Mouse (Mus musculus): ENCODE data around the gene Srd5a1. TPM values are rescaled to one million over a fixed set of nuclear protein-coding genes. Genes with fewer than 3 reads are reported as not detected.

Srd5a1 gene
- polyA plus RNA-seq, 1 experiment from 2014 or later, result 28.0 TPM

DNA sequence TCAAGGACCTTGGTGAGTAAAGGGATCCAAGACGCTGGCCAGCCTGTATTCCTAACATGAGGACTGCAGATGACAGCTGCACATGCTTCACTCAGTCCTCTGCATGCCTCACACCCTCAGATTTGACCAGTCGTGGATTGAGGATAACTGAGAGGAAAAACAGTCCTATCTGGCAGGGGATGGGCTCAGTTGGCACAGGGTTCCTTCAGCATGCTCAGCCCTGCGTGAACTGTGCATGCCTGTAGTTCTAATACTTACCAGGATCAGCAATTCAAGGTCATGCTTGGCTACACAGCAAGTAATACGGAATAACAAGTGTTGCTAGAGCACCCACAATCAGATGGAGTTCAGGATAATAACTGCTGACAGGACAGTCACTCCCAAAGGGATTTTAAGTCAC lies 20.4 kb upstream of the Srd5a1 start:
- Histone ChIP-seq H3K36me3 (ENCODE audit: control insufficient read depth, insufficient read depth, low read length) (peaks cover 35% of the 10 kb centered on the region), H3K4me1 (ENCODE audit: control insufficient read depth, insufficient read depth, low read length) (no peaks in the 10 kb centered on the region), H3K27me3 (ENCODE audit: control insufficient read depth, insufficient read depth, low read length) (no peaks in the 10 kb centered on the region), H3K27ac (ENCODE audit: low read length) (no peak overlapping the region), H3K4me2 (ENCODE audit: low read depth, low read length) (no peak overlapping the region), H3K9me3 (replicated peaks; ENCODE audit: control insufficient read depth, low read length) (no peaks in the 10 kb centered on the region), H3K9ac (ENCODE audit: low read length) (no peak overlapping the region), H3K4me3 (replicated peaks; ENCODE audit: low read length) (no peak overlapping the region)
- ATAC-seq (ENCODE audit: insufficient read depth, low FRiP score), result no peak
- 84% methylated on average over 4 of the region's 4 CpGs for WGBS

DNA sequence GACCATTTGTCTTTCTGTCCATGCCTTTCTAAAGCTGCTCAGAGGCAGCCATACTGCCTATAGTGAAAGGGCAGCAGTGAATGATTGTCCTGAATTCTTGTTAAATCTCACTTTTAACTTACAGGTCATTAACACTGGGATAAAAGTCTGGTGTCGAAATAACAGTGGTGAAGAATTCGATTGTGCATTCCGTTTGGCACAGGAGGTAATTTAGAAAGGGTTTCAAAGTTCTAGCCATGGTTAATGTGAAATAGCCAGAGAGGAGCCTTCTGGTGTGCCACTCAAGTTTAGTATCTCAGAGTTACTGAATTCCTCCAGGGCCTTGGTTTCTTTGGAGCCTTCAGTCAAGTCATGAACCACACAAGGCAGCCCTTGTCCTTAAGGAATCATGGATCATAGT lies 19.9 kb upstream of the Srd5a1 start:
- no peaks in the 10 kb centered on the region for H3K4me1 ChIP-seq (ENCODE audit: control insufficient read depth, insufficient read depth, low read length)
- ATAC-seq (ENCODE audit: insufficient read depth, low FRiP score), result no peak
- no peak overlapping the region for H3K27ac ChIP-seq (ENCODE audit: low read length)
- no peaks in the 10 kb centered on the region for H3K9me3 ChIP-seq (replicated peaks; ENCODE audit: control insufficient read depth, low read length)
- H3K27me3 ChIP-seq (ENCODE audit: control insufficient read depth, insufficient read depth, low read length), result no peaks in the 10 kb centered on the region
- 91% methylated on average over 3 of the region's 3 CpGs for WGBS
- peaks cover 38% of the 10 kb centered on the region for H3K36me3 ChIP-seq (ENCODE audit: control insufficient read depth, insufficient read depth, low read length)
- H3K9ac ChIP-seq (ENCODE audit: low read length), result no peak overlapping the region
- H3K4me2 ChIP-seq (ENCODE audit: low read depth, low read length), result no peak overlapping the region
- H3K4me3 ChIP-seq (replicated peaks; ENCODE audit: low read length), result no peak overlapping the region

DNA sequence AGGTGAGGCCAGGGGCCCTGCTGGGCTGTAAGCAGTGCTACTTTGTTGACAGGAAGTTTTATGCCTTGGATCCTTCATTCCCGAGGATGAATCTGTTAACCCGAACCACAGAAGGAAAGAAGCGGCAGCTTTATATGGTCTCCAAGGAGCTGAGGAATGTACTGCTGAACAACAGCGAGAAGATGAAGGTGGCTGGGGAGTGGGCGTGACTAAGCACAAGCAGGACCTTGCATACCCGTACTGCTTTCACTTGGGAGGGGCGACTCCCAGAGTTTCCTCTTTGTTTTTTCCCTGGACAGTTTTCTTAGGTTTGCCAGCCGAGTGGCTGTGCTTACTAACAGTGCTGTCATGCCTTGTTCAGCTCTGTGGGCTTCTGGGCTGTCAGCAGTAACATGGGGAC lies 19.3 kb upstream of the Srd5a1 start:
- Histone ChIP-seq H3K9me3 (replicated peaks; ENCODE audit: control insufficient read depth, low read length) (no peaks in the 10 kb centered on the region), H3K27ac (ENCODE audit: low read length) (no peak overlapping the region), H3K4me1 (ENCODE audit: control insufficient read depth, insufficient read depth, low read length) (no peaks in the 10 kb centered on the region), H3K4me3 (replicated peaks; ENCODE audit: low read length) (no peak overlapping the region), H3K9ac (ENCODE audit: low read length) (no peak overlapping the region), H3K36me3 (ENCODE audit: control insufficient read depth, insufficient read depth, low read length) (peaks cover 37% of the 10 kb centered on the region), H3K27me3 (ENCODE audit: control insufficient read depth, insufficient read depth, low read length) (no peaks in the 10 kb centered on the region), H3K4me2 (ENCODE audit: low read depth, low read length) (no peak overlapping the region)
- WGBS, result 68% methylated on average over 8 of the region's 8 CpGs
- ATAC-seq (ENCODE audit: insufficient read depth, low FRiP score), result no peak

DNA sequence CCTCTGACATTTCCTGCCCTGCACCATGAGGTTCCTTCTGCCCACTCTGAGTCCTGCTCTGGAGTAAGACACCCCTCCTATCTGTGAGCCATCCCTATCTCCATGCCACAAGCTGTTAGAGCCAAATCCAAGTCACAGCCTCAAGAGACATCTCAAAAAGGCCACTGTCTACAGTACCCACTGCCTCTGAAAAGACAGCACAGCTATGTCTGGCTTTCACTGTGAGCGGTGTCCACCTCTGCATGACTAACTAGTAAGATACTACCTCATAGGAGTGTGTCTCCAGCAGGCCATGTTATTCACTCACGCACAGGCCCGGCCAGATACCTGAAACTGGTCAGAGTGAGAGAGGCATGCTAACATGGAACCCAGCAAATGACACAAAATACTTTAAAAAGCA lies 16.7 kb upstream of the Srd5a1 start:
- Histone ChIP-seq H3K27me3 (ENCODE audit: control insufficient read depth, insufficient read depth, low read length) (no peaks in the 10 kb centered on the region), H3K4me1 (ENCODE audit: control insufficient read depth, insufficient read depth, low read length) (no peaks in the 10 kb centered on the region), H3K4me2 (ENCODE audit: low read depth, low read length) (no peak overlapping the region), H3K9me3 (replicated peaks; ENCODE audit: control insufficient read depth, low read length) (no peaks in the 10 kb centered on the region), H3K36me3 (ENCODE audit: control insufficient read depth, insufficient read depth, low read length) (peaks cover 31% of the 10 kb centered on the region), H3K27ac (ENCODE audit: low read length) (no peak overlapping the region), H3K9ac (ENCODE audit: low read length) (no peak overlapping the region), H3K4me3 (replicated peaks; ENCODE audit: low read length) (no peak overlapping the region)
- no peak for ATAC-seq (ENCODE audit: insufficient read depth, low FRiP score)
- 97% methylated on average over 3 of the region's 3 CpGs for WGBS

DNA sequence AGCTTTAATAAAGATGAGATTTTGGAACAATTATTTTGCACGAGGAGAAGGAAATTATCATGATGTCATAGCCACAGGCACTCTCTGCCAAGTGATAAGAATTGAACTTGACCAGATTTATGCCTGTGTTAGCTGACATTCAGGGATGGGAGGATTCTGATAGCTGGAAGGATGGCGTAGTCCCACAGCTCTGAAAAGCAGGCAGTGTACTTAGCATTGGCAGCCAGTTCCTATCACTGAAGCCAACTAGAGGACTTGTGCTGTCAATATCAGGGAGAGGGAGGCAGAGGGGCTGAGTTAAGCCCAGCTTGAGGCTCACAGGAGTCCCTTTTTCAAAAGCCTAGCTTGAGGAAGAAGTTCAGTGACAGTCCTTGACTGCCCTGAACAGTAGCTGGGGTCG lies 13.3 kb upstream of the Srd5a1 start:
- Histone ChIP-seq H3K27ac (ENCODE audit: low read length) (no peak overlapping the region), H3K36me3 (ENCODE audit: control insufficient read depth, insufficient read depth, low read length) (peaks cover 18% of the 10 kb centered on the region), H3K4me2 (ENCODE audit: low read depth, low read length) (no peak overlapping the region), H3K4me1 (ENCODE audit: control insufficient read depth, insufficient read depth, low read length) (no peaks in the 10 kb centered on the region), H3K27me3 (ENCODE audit: control insufficient read depth, insufficient read depth, low read length) (no peaks in the 10 kb centered on the region), H3K4me3 (replicated peaks; ENCODE audit: low read length) (no peak overlapping the region), H3K9ac (ENCODE audit: low read length) (no peak overlapping the region), H3K9me3 (replicated peaks; ENCODE audit: control insufficient read depth, low read length) (no peaks in the 10 kb centered on the region)
- WGBS, result 89% methylated on average over 3 of the region's 3 CpGs
- no peak for ATAC-seq (ENCODE audit: insufficient read depth, low FRiP score)

DNA sequence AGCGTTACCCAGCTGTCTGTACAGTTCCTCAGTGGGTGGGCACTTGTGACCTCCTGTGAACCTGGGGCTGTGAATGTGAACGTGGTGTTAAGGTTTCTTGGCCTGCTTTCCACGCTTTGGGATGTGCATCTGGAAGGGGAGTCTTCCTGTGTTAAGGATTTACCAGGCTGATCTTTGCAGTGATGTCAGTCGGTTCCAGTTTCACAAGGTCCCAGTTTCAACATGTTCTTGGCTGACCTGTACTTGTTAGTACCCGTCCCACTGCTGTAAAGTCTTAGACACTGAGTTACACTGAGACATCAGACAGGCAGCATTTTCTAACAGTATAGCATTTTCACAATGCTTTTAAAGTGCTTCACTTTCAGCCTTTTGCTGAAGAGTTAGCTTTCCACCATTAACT lies 12.6 kb upstream of the Srd5a1 start:
- no peaks in the 10 kb centered on the region for H3K27me3 ChIP-seq (ENCODE audit: control insufficient read depth, insufficient read depth, low read length)
- no peaks in the 10 kb centered on the region for H3K4me1 ChIP-seq (ENCODE audit: control insufficient read depth, insufficient read depth, low read length)
- no peak overlapping the region for H3K9ac ChIP-seq (ENCODE audit: low read length)
- H3K4me3 ChIP-seq (replicated peaks; ENCODE audit: low read length), result no peak overlapping the region
- H3K27ac ChIP-seq (ENCODE audit: low read length), result no peak overlapping the region
- H3K4me2 ChIP-seq (ENCODE audit: low read depth, low read length), result no peak overlapping the region
- H3K9me3 ChIP-seq (replicated peaks; ENCODE audit: control insufficient read depth, low read length), result no peaks in the 10 kb centered on the region
- ATAC-seq (ENCODE audit: insufficient read depth, low FRiP score), result no peak
- H3K36me3 ChIP-seq (ENCODE audit: control insufficient read depth, insufficient read depth, low read length), result peaks cover 20% of the 10 kb centered on the region
- WGBS, result 73% methylated on average over 5 of the region's 5 CpGs

DNA sequence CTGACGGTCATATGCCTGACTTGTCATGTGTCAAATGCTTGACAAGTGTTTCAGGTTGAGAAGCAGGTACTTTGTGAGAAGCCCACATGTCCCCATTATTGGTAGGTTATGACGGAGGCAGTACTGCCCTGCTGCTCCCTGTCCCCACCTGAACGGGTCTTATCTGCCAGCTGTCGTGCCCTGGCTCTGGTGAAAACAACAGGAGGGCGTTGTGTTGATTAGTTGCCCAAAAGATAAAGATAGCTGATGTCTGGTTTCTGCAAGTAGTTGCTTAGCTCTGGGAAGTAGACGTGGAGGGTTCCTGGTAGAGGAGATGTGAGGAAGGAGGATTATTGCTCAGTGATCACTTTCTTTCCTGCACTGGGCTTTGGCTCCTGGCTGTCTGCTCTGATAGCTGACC lies 5.5 kb upstream of the Srd5a1 start:
- Histone ChIP-seq H3K27me3 (ENCODE audit: control insufficient read depth, insufficient read depth, low read length) (no peaks in the 10 kb centered on the region), H3K27ac (ENCODE audit: low read length) (no peak overlapping the region), H3K4me3 (replicated peaks; ENCODE audit: low read length) (no peak overlapping the region), H3K36me3 (ENCODE audit: control insufficient read depth, insufficient read depth, low read length) (peaks cover 27% of the 10 kb centered on the region), H3K9me3 (replicated peaks; ENCODE audit: control insufficient read depth, low read length) (no peaks in the 10 kb centered on the region), H3K4me2 (ENCODE audit: low read depth, low read length) (no peak overlapping the region), H3K4me1 (ENCODE audit: control insufficient read depth, insufficient read depth, low read length) (peaks cover 10% of the 10 kb centered on the region), H3K9ac (ENCODE audit: low read length) (no peak overlapping the region)
- WGBS, result 80% methylated on average over 6 of the region's 6 CpGs
- no peak for ATAC-seq (ENCODE audit: insufficient read depth, low FRiP score)

DNA sequence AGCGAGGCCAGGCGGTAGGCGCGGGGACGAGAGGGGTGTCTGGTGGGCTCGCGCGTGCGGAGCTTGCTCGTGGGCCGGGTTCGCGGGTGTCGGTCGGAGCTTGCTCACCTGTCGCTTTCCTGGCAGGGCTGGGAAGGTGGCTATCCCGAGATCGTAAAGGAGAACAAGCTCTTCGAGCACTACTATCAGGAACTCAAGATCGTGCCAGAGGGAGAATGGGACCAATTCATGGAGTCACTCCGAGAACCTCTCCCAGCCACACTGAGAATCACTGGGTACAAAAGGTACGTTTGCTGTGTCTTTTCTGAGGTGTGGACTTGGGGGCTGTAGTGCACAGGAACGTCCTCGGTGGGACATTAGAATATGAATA lies 918 bp upstream of the Srd5a1 start:
- ATAC-seq (ENCODE audit: insufficient read depth, low FRiP score), result no peak
- peak overlapping the region; percentile 69 for H3K4me2 ChIP-seq (ENCODE audit: low read depth, low read length)
- H3K36me3 ChIP-seq (ENCODE audit: control insufficient read depth, insufficient read depth, low read length), result 0 out of 2 replicates have a peak, but pooled peaks cover 9% of the 10 kb centered on the region
- under 1% methylated on average over 24 of the region's 24 CpGs for WGBS
- H3K4me1 ChIP-seq (ENCODE audit: control insufficient read depth, insufficient read depth, low read length), result peaks cover 10% of the 10 kb centered on the region
- H3K9me3 ChIP-seq (replicated peaks; ENCODE audit: control insufficient read depth, low read length), result no peaks in the 10 kb centered on the region
- H3K27ac ChIP-seq (ENCODE audit: low read length), result peak overlapping the region; percentile 52; the same call in 1 of the 2 replicates
- peak overlapping the region; percentile 94 for H3K9ac ChIP-seq (ENCODE audit: low read length)
- H3K4me3 ChIP-seq (replicated peaks; ENCODE audit: low read length), result peak overlapping the region; percentile 97
- H3K27me3 ChIP-seq (ENCODE audit: control insufficient read depth, insufficient read depth, low read length), result no peaks in the 10 kb centered on the region

DNA sequence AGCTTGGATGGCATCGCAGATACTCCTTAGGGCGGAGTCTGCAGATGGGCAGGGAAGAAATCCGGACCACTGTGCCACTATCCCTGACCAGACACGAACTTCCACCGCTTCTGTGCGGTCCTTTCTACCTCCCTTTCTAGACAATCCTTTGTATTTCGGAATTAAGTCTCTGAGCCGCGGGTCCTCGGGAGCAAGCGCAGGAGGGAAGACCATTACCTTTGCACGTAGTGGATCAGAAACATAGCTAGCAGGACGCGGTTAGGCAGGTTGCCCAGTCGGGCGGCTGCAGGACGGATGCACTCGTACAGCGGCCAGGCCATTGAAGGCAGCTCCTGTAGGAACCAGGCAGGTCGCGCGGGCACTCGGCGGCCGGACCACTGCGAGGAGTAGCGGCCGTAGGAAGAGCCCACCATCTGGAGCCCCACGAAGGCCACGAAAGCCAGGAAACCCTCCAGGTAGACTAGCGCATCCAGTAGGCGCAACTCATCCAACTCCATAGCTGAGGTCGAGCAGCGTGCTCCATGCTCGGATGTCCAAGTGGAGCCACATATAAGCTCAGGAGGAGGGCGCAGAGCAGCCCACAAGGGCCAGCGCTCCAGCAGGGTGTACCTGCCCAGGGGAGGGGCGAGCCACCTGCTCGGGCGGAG lies 368 bp downstream of the Srd5a1 start:
- Histone ChIP-seq H3K27me3 (ENCODE audit: control insufficient read depth, insufficient read depth, low read length) (no peaks in the 10 kb centered on the region), H3K27ac (ENCODE audit: low read length) (peak overlapping the region; percentile 49; the same call in 1 of the 2 replicates), H3K4me1 (ENCODE audit: control insufficient read depth, insufficient read depth, low read length) (peaks cover 10% of the 10 kb centered on the region), H3K9ac (ENCODE audit: low read length) (peak overlapping the region; percentile 81), H3K4me3 (replicated peaks; ENCODE audit: low read length) (peak overlapping the region; percentile 85), H3K4me2 (ENCODE audit: low read depth, low read length) (peak overlapping the region; percentile 95), H3K36me3 (ENCODE audit: control insufficient read depth, insufficient read depth, low read length) (0 out of 2 replicates have a peak, but pooled peaks cover 1% of the 10 kb centered on the region), H3K9me3 (replicated peaks; ENCODE audit: control insufficient read depth, low read length) (no peaks in the 10 kb centered on the region)
- WGBS, result under 1% methylated on average over 40 of the region's 40 CpGs
- 0 out of 2 replicates have a peak, but pooled peaks have one; percentile 5 for ATAC-seq (ENCODE audit: insufficient read depth, low FRiP score)
